Mouse (Mus musculus) heart, postnatal 0 days (tissue): ENCODE measurements at regions not wholly inside any gene's neighbourhood (a gene's known extent, or its start where the extent isn't known, plus 50 kb on each side); places are given as distances from the start of the nearest gene placed in this dataset.

Experiments used
- CTCF ChIP-seq: IDR thresholded peaks from 2 replicates; pipeline ENCODE4 v1.5.1; 2016; ENCODE audit warnings: antibody characterized with exemption, control low read depth, low read depth
- EP300 ChIP-seq: IDR thresholded peaks from 2 replicates; pipeline ENCODE4 v1.6.1; 2016; ENCODE audit warnings: antibody characterized with exemption, low read depth

- TF ChIP-seq CTCF (no peak), EP300 (no peak)
These were observed 58.0 kb upstream of the Vps8 start for GRCm38 (mm10) chr16:21364885-21365284.
